Mouse (Mus musculus) cerebellum, adult 9-11 months (tissue): ENCODE data around the gene Zranb3.
"Not testable (repeated sequence)": the region's sequence is repeated elsewhere in the genome, so short reads cannot be mapped to it uniquely, and the experiment has no call there.

Experiments
- DNase-seq: peaks from one replicate; pipeline ENCODE4 v3.0.0; 2022

Gene Zranb3

GRCm38 (mm10) chr1:127985391-127985790, 117.5 kb downstream of the Zranb3 start:
- DNase-seq = no peak

- DNase-seq = no peak
These were observed 119.4 kb downstream of the Zranb3 start for GRCm38 (mm10) chr1:127983274-127983993.

- DNase-seq = no peak
These were observed 120.6 kb downstream of the Zranb3 start for GRCm38 (mm10) chr1:127982268-127982667.

GRCm38 (mm10) chr1:127980911-127981559, 121.8 kb downstream of the Zranb3 start:
- DNase-seq = no peak

GRCm38 (mm10) chr1:127978125-127978524, 124.7 kb downstream of the Zranb3 start:
- DNase-seq = no peak

- DNase-seq = no peak
These were observed 126.7 kb downstream of the Zranb3 start for GRCm38 (mm10) chr1:127976106-127976505.

GRCm38 (mm10) chr1:127975676-127976075, 127.2 kb downstream of the Zranb3 start:
- no peak for DNase-seq

GRCm38 (mm10) chr1:127974082-127974481, 128.8 kb downstream of the Zranb3 start:
- no peak for DNase-seq

- DNase-seq = no peak
These were observed 132.0 kb downstream of the Zranb3 start for GRCm38 (mm10) chr1:127970870-127971269.

- no peak for DNase-seq
These were observed 139.5 kb downstream of the Zranb3 start for GRCm38 (mm10) chr1:127963326-127963725.

- no peak for DNase-seq
These were observed 141.7 kb downstream of the Zranb3 start for GRCm38 (mm10) chr1:127961140-127961539.

GRCm38 (mm10) chr1:127959312-127959718, 143.5 kb downstream of the Zranb3 start:
- DNase-seq = no peak

- no peak for DNase-seq
These were observed 144.0 kb downstream of the Zranb3 start for GRCm38 (mm10) chr1:127958801-127959200.

- DNase-seq = no peak
These were observed 146.3 kb downstream of the Zranb3 start for GRCm38 (mm10) chr1:127956524-127956923.

- no peak for DNase-seq
These were observed 148.0 kb downstream of the Zranb3 start for GRCm38 (mm10) chr1:127954800-127955199.

- not testable (repeated sequence) for DNase-seq
These were observed 148.6 kb downstream of the Zranb3 start for GRCm38 (mm10) chr1:127954198-127954597.

- DNase-seq = no peak
These were observed 150.6 kb downstream of the Zranb3 start for GRCm38 (mm10) chr1:127952276-127952675.

GRCm38 (mm10) chr1:127948748-127949147, 154.1 kb downstream of the Zranb3 start:
- DNase-seq = no peak

GRCm38 (mm10) chr1:127946615-127947249, 156.1 kb downstream of the Zranb3 start:
- DNase-seq = no peak

GRCm38 (mm10) chr1:127945696-127946575, 156.9 kb downstream of the Zranb3 start:
- no peak for DNase-seq

- no peak for DNase-seq
These were observed 159.3 kb downstream of the Zranb3 start for GRCm38 (mm10) chr1:127943516-127943915.

GRCm38 (mm10) chr1:127942231-127942630, 160.6 kb downstream of the Zranb3 start:
- no peak for DNase-seq

GRCm38 (mm10) chr1:127937277-127937676, 165.6 kb downstream of the Zranb3 start:
- no peak for DNase-seq
